Mouse (Mus musculus) forebrain, embryonic 16.5 days (tissue): ENCODE data around the gene Pde6d. TPM values are rescaled to one million over a fixed set of nuclear protein-coding genes. Genes with fewer than 3 reads are reported as not detected.

Experiments used
- ATAC-seq: fragments of 200-750 bp; cut with Nextera tagmentation; 2 replicates; pipeline ENCODE4 v1.8.0; 2017; ENCODE audit warnings: mild to moderate bottlenecking, moderate library complexity
- H3K27ac ChIP-seq: fragments of 300-500 bp; sonication (generic); 2 replicates; pipeline ENCODE4 v1.5.1; 2014; ENCODE audit warnings: low read length, control low read depth
- H3K27me3 ChIP-seq: fragments of 300-500 bp; sonication (generic); replicated peaks from 2 replicates; pipeline ENCODE4 v1.6.1; 2014; ENCODE audit warnings: low read length; ENCODE audit not compliant: control insufficient read depth, insufficient read depth
- H3K36me3 ChIP-seq: fragments of 300-500 bp; sonication (generic); 2 replicates; pipeline ENCODE4 v1.6.1; 2014; ENCODE audit not compliant: control insufficient read depth, insufficient read depth
- H3K4me1 ChIP-seq: fragments of 300-500 bp; sonication (generic); replicated peaks from 2 replicates; pipeline ENCODE4 v1.6.1; 2014; ENCODE audit warnings: low read length; ENCODE audit not compliant: control insufficient read depth, insufficient read depth
- H3K4me2 ChIP-seq: fragments of 300-500 bp; sonication (generic); 2 replicates; pipeline ENCODE4 v1.6.1; 2014; ENCODE audit warnings: mild to moderate bottlenecking, low read length, control low read depth
- H3K4me3 ChIP-seq: fragments of 300-500 bp; sonication (generic); replicated peaks from 2 replicates; pipeline ENCODE4 v1.5.1; 2014; ENCODE audit warnings: mild to moderate bottlenecking, low read length, control low read depth
- H3K9ac ChIP-seq: fragments of 300-500 bp; sonication (generic); replicated peaks from 2 replicates; pipeline ENCODE4 v1.6.1; 2014; ENCODE audit warnings: low read depth, low read length, control low read depth
- H3K9me3 ChIP-seq: fragments of 300-500 bp; sonication (generic); 2 replicates; pipeline ENCODE4 v1.6.1; 2016; ENCODE audit warnings: low read length; ENCODE audit not compliant: control insufficient read depth
- WGBS: fragments of 180-500 bp; shearing (Covaris S2); extraction: QIAGEN DNeasy Blood & Tissue Kit; methylation state at CpG from one replicate; pipeline ENCODE4 v1.1.7; 2014; 5-methylcytosine and 5-hydroxymethylcytosine counted together
- polyA plus RNA-seq: library from polyadenylated mRNA; unstranded; fragments of >200 nt; fragmentation: Nextera tagmentation; extraction: Ambion mirVana; gene quantifications from 2 replicates; pipeline ENCODE4 v1.2.1, GENCODE M21; 2015

The Pde6d gene
- polyA plus RNA-seq, 1 experiment from 2014 or later, result 90.1 TPM

- no peaks in the 10 kb centered on the region for H3K36me3 ChIP-seq
- ATAC-seq, result no peak
- H3K27ac ChIP-seq, result no peak overlapping the region
- H3K4me3 ChIP-seq, result no peak overlapping the region
- 87% methylated on average over 6 of the region's 6 CpGs for WGBS
- no peak overlapping the region for H3K9ac ChIP-seq
- H3K27me3 ChIP-seq, result no peaks in the 10 kb centered on the region
- H3K4me2 ChIP-seq, result no peak overlapping the region
- H3K4me1 ChIP-seq, result peaks cover 11% of the 10 kb centered on the region
- no peaks in the 10 kb centered on the region for H3K9me3 ChIP-seq
Measured at GRCm38 (mm10) chr1:86580426-86580825, 2.0 kb downstream of the Pde6d start.

- Histone ChIP-seq H3K27ac (no peak overlapping the region), H3K27me3 (no peaks in the 10 kb centered on the region), H3K4me1 (no peaks in the 10 kb centered on the region), H3K9me3 (no peaks in the 10 kb centered on the region), H3K4me3 (no peak overlapping the region), H3K9ac (no peak overlapping the region), H3K4me2 (no peak overlapping the region), H3K36me3 (no peaks in the 10 kb centered on the region)
- no peak for ATAC-seq
- 92% methylated on average over 4 of the region's 4 CpGs for WGBS
Measured at GRCm38 (mm10) chr1:86571941-86572340, 10.5 kb downstream of the Pde6d start.

- no peaks in the 10 kb centered on the region for H3K4me1 ChIP-seq
- no peaks in the 10 kb centered on the region for H3K9me3 ChIP-seq
- H3K9ac ChIP-seq, result no peak overlapping the region
- ATAC-seq, result no peak
- H3K27me3 ChIP-seq, result no peaks in the 10 kb centered on the region
- no peaks in the 10 kb centered on the region for H3K36me3 ChIP-seq
- WGBS, result 96% methylated on average over 2 of the region's 2 CpGs
- H3K4me2 ChIP-seq, result no peak overlapping the region
- no peak overlapping the region for H3K4me3 ChIP-seq
- H3K27ac ChIP-seq, result no peak overlapping the region
Measured at GRCm38 (mm10) chr1:86571381-86571780, 11.0 kb downstream of the Pde6d start.

GRCm38 (mm10) chr1:86569292-86569860 is 13.1 kb downstream of the Pde6d start:
- H3K4me2 ChIP-seq, result no peak overlapping the region
- no peak for ATAC-seq
- no peaks in the 10 kb centered on the region for H3K27me3 ChIP-seq
- 86% methylated on average over 2 of the region's 2 CpGs for WGBS
- H3K9me3 ChIP-seq, result no peaks in the 10 kb centered on the region
- H3K36me3 ChIP-seq, result no peaks in the 10 kb centered on the region
- H3K4me1 ChIP-seq, result no peaks in the 10 kb centered on the region
- H3K27ac ChIP-seq, result no peak overlapping the region
- H3K9ac ChIP-seq, result no peak overlapping the region
- H3K4me3 ChIP-seq, result no peak overlapping the region

GRCm38 (mm10) chr1:86568409-86568808 is 14.0 kb downstream of the Pde6d start:
- peaks cover 3% of the 10 kb centered on the region; the same call in 1 of the 2 replicates for H3K36me3 ChIP-seq
- ATAC-seq, result no peak
- no peak overlapping the region for H3K4me2 ChIP-seq
- H3K27ac ChIP-seq, result no peak overlapping the region
- 86% methylated on average over 2 of the region's 2 CpGs for WGBS
- no peak overlapping the region for H3K9ac ChIP-seq
- no peaks in the 10 kb centered on the region for H3K4me1 ChIP-seq
- no peaks in the 10 kb centered on the region for H3K9me3 ChIP-seq
- no peaks in the 10 kb centered on the region for H3K27me3 ChIP-seq
- no peak overlapping the region for H3K4me3 ChIP-seq

- H3K27me3 ChIP-seq, result no peaks in the 10 kb centered on the region
- H3K4me2 ChIP-seq, result no peak overlapping the region
- H3K4me1 ChIP-seq, result no peaks in the 10 kb centered on the region
- H3K4me3 ChIP-seq, result no peak overlapping the region
- H3K36me3 ChIP-seq, result peaks cover 3% of the 10 kb centered on the region; the same call in 1 of the 2 replicates
- no peaks in the 10 kb centered on the region for H3K9me3 ChIP-seq
- H3K27ac ChIP-seq, result no peak overlapping the region
- H3K9ac ChIP-seq, result no peak overlapping the region
- ATAC-seq, result no peak
- WGBS, result 93% methylated on average over 2 of the region's 2 CpGs
Measured at GRCm38 (mm10) chr1:86562663-86563062, 19.8 kb downstream of the Pde6d start.

GRCm38 (mm10) chr1:86559232-86559631 is 23.2 kb downstream of the Pde6d start:
- Histone ChIP-seq H3K4me2 (no peak overlapping the region), H3K4me1 (no peaks in the 10 kb centered on the region), H3K27ac (no peak overlapping the region), H3K9ac (no peak overlapping the region), H3K36me3 (peaks cover 3% of the 10 kb centered on the region; the same call in 1 of the 2 replicates), H3K9me3 (no peaks in the 10 kb centered on the region), H3K4me3 (no peak overlapping the region), H3K27me3 (no peaks in the 10 kb centered on the region)
- 93% methylated on average over 3 of the region's 3 CpGs for WGBS
- no peak for ATAC-seq

GRCm38 (mm10) chr1:86557872-86558271 is 24.6 kb downstream of the Pde6d start:
- H3K4me1 ChIP-seq, result no peaks in the 10 kb centered on the region
- H3K4me3 ChIP-seq, result no peak overlapping the region
- H3K27ac ChIP-seq, result no peak overlapping the region
- no peaks in the 10 kb centered on the region for H3K36me3 ChIP-seq
- no peak for ATAC-seq
- H3K27me3 ChIP-seq, result no peaks in the 10 kb centered on the region
- H3K9ac ChIP-seq, result no peak overlapping the region
- WGBS, result 82% methylated on average over 7 of the region's 7 CpGs
- no peaks in the 10 kb centered on the region for H3K9me3 ChIP-seq
- no peak overlapping the region for H3K4me2 ChIP-seq

- ATAC-seq, result no peak
- H3K36me3 ChIP-seq, result no peaks in the 10 kb centered on the region
- H3K27me3 ChIP-seq, result no peaks in the 10 kb centered on the region
- H3K4me2 ChIP-seq, result no peak overlapping the region
- H3K4me3 ChIP-seq, result no peak overlapping the region
- no peak overlapping the region for H3K27ac ChIP-seq
- no peaks in the 10 kb centered on the region for H3K4me1 ChIP-seq
- H3K9ac ChIP-seq, result no peak overlapping the region
- H3K9me3 ChIP-seq, result no peaks in the 10 kb centered on the region
- 77% methylated on average over 3 of the region's 3 CpGs for WGBS
Measured at GRCm38 (mm10) chr1:86555665-86556064, 26.8 kb downstream of the Pde6d start.

- Histone ChIP-seq H3K9me3 (no peaks in the 10 kb centered on the region), H3K4me1 (no peaks in the 10 kb centered on the region), H3K36me3 (peaks cover 2% of the 10 kb centered on the region; the same call in 1 of the 2 replicates), H3K9ac (no peak overlapping the region), H3K4me3 (no peak overlapping the region), H3K27ac (no peak overlapping the region), H3K4me2 (no peak overlapping the region), H3K27me3 (no peaks in the 10 kb centered on the region)
- 25% methylated on average over 2 of the region's 2 CpGs for WGBS
- no peak for ATAC-seq
Measured at GRCm38 (mm10) chr1:86551877-86552276, 30.6 kb downstream of the Pde6d start.
